Mouse (Mus musculus) forebrain, postnatal 0 days (tissue): Measurements from ENCODE around the gene Acsbg2. TPM values are rescaled to one million over a fixed set of nuclear protein-coding genes. Genes with fewer than 3 reads are reported as not detected.

ENCODE experiments used
- ATAC-seq: fragments of 200-750 bp; cut with Nextera tagmentation; 2 replicates; pipeline ENCODE4 v1.8.0; 2017; ENCODE audit warnings: mild to moderate bottlenecking, moderate library complexity
- DNase-seq: peaks from one replicate; pipeline ENCODE4 v3.0.0-alpha.2; 2015
- H3K27ac ChIP-seq: fragments of 300-500 bp; sonication (generic); 2 replicates; pipeline ENCODE4 v1.5.1; 2014; ENCODE audit warnings: low read depth, mild to moderate bottlenecking, antibody characterized with exemption, low read length, moderate library complexity, mixed read lengths
- H3K27me3 ChIP-seq: fragments of 300-500 bp; sonication (generic); 2 replicates; pipeline ENCODE4 v1.6.1; 2014; ENCODE audit warnings: mild to moderate bottlenecking, low read length, mixed read lengths; ENCODE audit not compliant: insufficient read depth
- H3K36me3 ChIP-seq: fragments of 300-500 bp; sonication (generic); 2 replicates; pipeline ENCODE4 v1.6.1; 2014; ENCODE audit warnings: mild to moderate bottlenecking, moderate library complexity; ENCODE audit not compliant: insufficient read depth
- H3K4me1 ChIP-seq: fragments of 300-500 bp; sonication (generic); 2 replicates; pipeline ENCODE4 v1.6.1; 2014; ENCODE audit warnings: antibody characterized with exemption; ENCODE audit not compliant: insufficient read depth
- H3K4me2 ChIP-seq: fragments of 300-500 bp; sonication (generic); 2 replicates; pipeline ENCODE4 v1.6.1; 2014; ENCODE audit warnings: low read depth, mild to moderate bottlenecking, moderate library complexity
- H3K4me3 ChIP-seq: fragments of 300-500 bp; sonication (generic); 2 replicates; pipeline ENCODE4 v1.5.1; 2014; ENCODE audit warnings: low read depth, low read length, mixed read lengths
- H3K9ac ChIP-seq: fragments of 300-500 bp; sonication (generic); 2 replicates; pipeline ENCODE4 v1.6.1; 2014; ENCODE audit warnings: mild to moderate bottlenecking
- H3K9me3 ChIP-seq: fragments of 300-500 bp; sonication (generic); 2 replicates; pipeline ENCODE4 v1.6.1; 2016; ENCODE audit warnings: low read length
- CTCF ChIP-seq: sonication (generic); IDR thresholded peaks from 2 replicates; pipeline ENCODE4 v1.5.1; 2016; ENCODE audit warnings: antibody characterized with exemption, control low read depth, low read depth
- WGBS: fragments of 180-500 bp; shearing (Covaris S2); extraction: QIAGEN DNeasy Blood & Tissue Kit; methylation state at CpG from one replicate; pipeline ENCODE4 v1.1.7; 2014; 5-methylcytosine and 5-hydroxymethylcytosine counted together
- polyA plus RNA-seq: library from polyadenylated mRNA; unstranded; fragments of >200 nt; fragmentation: Nextera tagmentation; extraction: Ambion mirVana; gene quantifications from 2 replicates; pipeline ENCODE4 v1.2.1, GENCODE M21; 2015
- total RNA-seq: library from RNA; depleted of rRNA; stranded (reverse); fragments of >200 nt; gene quantifications from 2 replicates; pipeline ENCODE4 v1.2.3, GENCODE M21; 2014

The Acsbg2 gene
- total and polyA plus RNA-seq, 2 experiments from 2014 or later, result not detected

DNA sequence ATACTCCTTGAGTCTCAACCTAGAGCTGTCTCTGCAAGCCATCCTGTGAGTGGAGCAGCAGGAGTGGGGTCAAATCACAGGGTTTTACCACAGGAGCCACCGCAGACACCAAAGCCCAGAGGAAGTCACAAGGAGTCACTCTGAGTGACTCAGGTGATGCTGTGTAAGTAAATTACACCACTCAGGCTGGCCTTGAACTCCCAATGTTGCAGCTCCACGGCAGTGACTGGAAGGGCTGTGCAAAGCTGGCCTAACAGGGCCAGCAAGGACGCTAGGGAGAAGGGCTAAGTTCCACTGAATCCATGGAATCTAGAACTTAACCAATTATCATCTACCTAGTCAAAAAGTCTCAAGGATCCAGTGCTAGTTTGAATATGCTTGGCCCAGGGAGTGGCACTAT is 31.9 kb upstream of the Acsbg2 start:
- Histone ChIP-seq H3K9me3 (no peaks in the 10 kb centered on the region), H3K27me3 (no peaks in the 10 kb centered on the region), H3K4me1 (no peaks in the 10 kb centered on the region), H3K9ac (no peak overlapping the region), H3K4me3 (no peak overlapping the region), H3K4me2 (no peak overlapping the region), H3K27ac (no peak overlapping the region), H3K36me3 (peaks cover 55% of the 10 kb centered on the region)
- ATAC-seq, result no peak
- WGBS, result 92% methylated on average over 3 of the region's 3 CpGs
- TF ChIP-seq CTCF, result no peak
- DNase-seq, result no peak

DNA sequence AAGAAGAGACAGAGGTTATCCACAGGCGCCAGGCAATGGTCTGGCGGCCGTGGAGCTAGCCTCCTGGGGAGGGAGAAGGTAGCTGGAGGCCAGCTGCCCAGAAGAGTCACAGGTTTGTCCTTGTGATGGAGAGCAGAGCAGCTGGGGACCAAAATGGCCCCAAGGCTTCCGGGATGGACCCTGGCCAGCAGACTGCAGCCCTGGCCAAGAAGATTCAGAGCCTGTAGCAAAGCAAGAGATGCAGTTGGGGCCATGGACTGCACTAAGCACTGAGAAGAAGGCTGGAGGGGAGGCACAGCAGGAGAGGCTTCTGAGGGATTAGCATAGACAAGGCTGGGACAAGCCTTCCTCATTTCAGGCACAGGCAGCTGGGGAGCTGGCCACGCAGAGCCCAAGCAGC is 28.5 kb upstream of the Acsbg2 start:
- H3K27me3 ChIP-seq, result no peaks in the 10 kb centered on the region
- H3K27ac ChIP-seq, result no peak overlapping the region
- H3K9ac ChIP-seq, result no peak overlapping the region
- TF ChIP-seq CTCF, result no peak
- no peaks in the 10 kb centered on the region for H3K9me3 ChIP-seq
- H3K36me3 ChIP-seq, result peaks cover 70% of the 10 kb centered on the region
- WGBS, result 81% methylated on average over 5 of the region's 5 CpGs
- H3K4me3 ChIP-seq, result no peak overlapping the region
- H3K4me2 ChIP-seq, result no peak overlapping the region
- H3K4me1 ChIP-seq, result no peaks in the 10 kb centered on the region
- DNase-seq (no peak), ATAC-seq (no peak)

DNA sequence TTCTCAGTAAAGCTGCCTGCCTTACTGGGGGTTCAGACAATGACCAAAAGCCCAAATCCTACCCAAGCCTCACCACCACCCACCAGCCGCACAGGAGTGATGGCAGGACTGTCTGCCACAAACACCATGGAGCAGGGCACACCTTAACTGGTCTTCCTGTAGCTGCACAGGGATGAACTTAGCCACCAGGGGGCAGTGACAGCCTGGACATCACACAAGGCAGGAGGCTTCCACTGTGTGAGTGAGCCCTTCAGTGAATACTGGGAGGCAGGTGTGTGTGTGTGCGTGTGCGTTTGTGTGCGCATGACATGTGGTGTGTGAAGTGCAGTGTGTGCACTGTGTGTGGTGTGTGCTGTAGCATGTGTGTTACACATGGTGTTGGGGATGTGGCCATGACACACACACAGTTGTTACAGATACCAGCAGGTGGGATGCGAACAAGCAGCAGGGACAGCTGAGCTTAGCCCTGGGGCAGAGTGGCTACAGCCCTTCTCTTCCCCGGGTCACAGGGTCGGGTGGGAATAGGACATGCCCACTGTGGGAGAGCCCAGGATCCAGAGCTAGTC is 23.5 kb upstream of the Acsbg2 start:
- WGBS, result 73% methylated on average over 7 of the region's 7 CpGs
- Histone ChIP-seq H3K4me3 (no peak overlapping the region), H3K4me2 (no peak overlapping the region), H3K27me3 (no peaks in the 10 kb centered on the region), H3K9ac (no peak overlapping the region), H3K27ac (peak overlapping the region; percentile 79), H3K4me1 (peaks cover 5% of the 10 kb centered on the region; the same call in 1 of the 2 replicates), H3K36me3 (peaks cover 88% of the 10 kb centered on the region), H3K9me3 (no peaks in the 10 kb centered on the region)
- peak; percentile 74 for DNase-seq
- ATAC-seq, result peak; percentile 68
- peak; percentile 93 for TF ChIP-seq CTCF

- ATAC-seq (peak; percentile 85), DNase-seq (peak; percentile 74)
- H3K36me3 ChIP-seq, result peaks cover 88% of the 10 kb centered on the region
- peaks cover 5% of the 10 kb centered on the region; the same call in 1 of the 2 replicates for H3K4me1 ChIP-seq
- no peak overlapping the region for H3K4me3 ChIP-seq
- 53% methylated on average over 6 of the region's 6 CpGs for WGBS
- no peaks in the 10 kb centered on the region for H3K9me3 ChIP-seq
- TF ChIP-seq CTCF, result no peak
- H3K27ac ChIP-seq, result peak overlapping the region; percentile 79
- no peaks in the 10 kb centered on the region for H3K27me3 ChIP-seq
- H3K9ac ChIP-seq, result no peak overlapping the region
- H3K4me2 ChIP-seq, result no peak overlapping the region
Observed at GRCm38 (mm10) chr17:56896513-56897129, 22.4 kb upstream of the Acsbg2 start.

- Histone ChIP-seq H3K4me1 (peaks cover 5% of the 10 kb centered on the region; the same call in 1 of the 2 replicates), H3K36me3 (peaks cover 80% of the 10 kb centered on the region), H3K27me3 (no peaks in the 10 kb centered on the region), H3K4me3 (no peak overlapping the region), H3K9ac (no peak overlapping the region), H3K4me2 (no peak overlapping the region), H3K27ac (no peak overlapping the region), H3K9me3 (no peaks in the 10 kb centered on the region)
- DNase-seq (no peak), ATAC-seq (no peak)
- 90% methylated on average over 9 of the region's 9 CpGs for WGBS
- no peak for TF ChIP-seq CTCF
Observed at GRCm38 (mm10) chr17:56895368-56895918, 21.2 kb upstream of the Acsbg2 start.

DNA sequence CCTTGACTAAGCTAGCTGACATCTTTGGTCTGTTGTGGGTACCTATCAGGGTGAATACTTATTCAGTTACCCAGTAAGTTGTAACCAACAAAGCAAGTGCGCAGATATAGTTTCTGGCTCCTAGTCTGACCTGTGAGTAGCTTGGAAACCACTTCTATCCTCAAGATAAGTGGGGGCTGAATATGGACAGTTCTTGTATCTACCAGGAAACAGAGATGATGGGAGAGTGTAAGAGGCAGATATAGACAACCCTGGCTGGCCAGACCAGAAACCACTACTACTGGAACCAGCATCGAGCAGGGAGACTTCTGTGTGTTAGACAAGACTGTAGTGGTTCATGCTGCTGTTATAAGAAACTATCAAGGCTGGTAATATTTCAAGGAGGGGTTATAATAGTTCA is 15.8 kb upstream of the Acsbg2 start:
- Histone ChIP-seq H3K4me1 (no peaks in the 10 kb centered on the region), H3K9ac (no peak overlapping the region), H3K9me3 (no peaks in the 10 kb centered on the region), H3K27ac (no peak overlapping the region), H3K27me3 (no peaks in the 10 kb centered on the region), H3K36me3 (peaks cover 41% of the 10 kb centered on the region), H3K4me2 (no peak overlapping the region), H3K4me3 (no peak overlapping the region)
- DNase-seq, result no peak
- 97% methylated on average over 2 of the region's 2 CpGs for WGBS
- ATAC-seq, result no peak
- TF ChIP-seq CTCF, result no peak

DNA sequence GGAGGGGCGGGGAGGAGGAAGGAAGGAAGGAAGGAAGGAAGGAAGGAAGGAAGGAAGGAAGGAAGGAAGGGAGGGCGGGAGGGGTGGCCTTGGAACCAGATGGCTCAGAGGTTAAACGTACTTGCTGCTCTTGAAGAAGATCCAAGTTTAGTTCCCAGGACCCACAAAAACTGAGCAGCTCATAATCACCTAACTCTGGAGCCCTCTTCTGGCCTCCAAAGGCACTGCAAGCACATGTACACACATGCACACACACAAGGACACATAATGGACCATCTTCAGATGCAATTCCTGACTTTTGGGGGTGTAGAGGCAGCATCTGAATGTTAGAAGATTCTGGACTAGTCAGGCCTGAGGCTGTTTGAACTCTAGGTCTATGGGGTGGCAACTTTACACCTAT is 13.8 kb upstream of the Acsbg2 start:
- WGBS, result 81% methylated on average over 2 of the region's 3 CpGs

More for the DNA sequence above, 13.8 kb upstream of the Acsbg2 start:
- H3K4me1 ChIP-seq, result no peaks in the 10 kb centered on the region
- H3K4me2 ChIP-seq, result no peak overlapping the region
- peaks cover 22% of the 10 kb centered on the region for H3K36me3 ChIP-seq
- no peak overlapping the region for H3K9ac ChIP-seq
- TF ChIP-seq CTCF, result peak; percentile 48
- DNase-seq (no peak), ATAC-seq (no peak)
- H3K27ac ChIP-seq, result no peak overlapping the region
- no peak overlapping the region for H3K4me3 ChIP-seq
- no peaks in the 10 kb centered on the region for H3K27me3 ChIP-seq
- H3K9me3 ChIP-seq, result no peaks in the 10 kb centered on the region
